Mouse (Mus musculus) testis, adult 2 months (tissue): ENCODE measurements around the gene Ckm.

Source experiments
- CTCF ChIP-seq: fragments of 200-500 bp; IDR thresholded peaks from 2 replicates; pipeline ENCODE4 v1.5.1; 2012; ENCODE audit warnings: low read depth, mild to moderate bottlenecking, inconsistent platforms, low read length, moderate library complexity; ENCODE audit not compliant: control insufficient read depth, insufficient read depth, insufficient replicate concordance
- POLR2A ChIP-seq: fragments of 200-500 bp; IDR thresholded peaks from 2 replicates; pipeline ENCODE4 v1.6.1; 2012; ENCODE audit warnings: low read depth, mild to moderate bottlenecking, inconsistent platforms, low read length, moderate library complexity; ENCODE audit not compliant: control insufficient read depth

DNA sequence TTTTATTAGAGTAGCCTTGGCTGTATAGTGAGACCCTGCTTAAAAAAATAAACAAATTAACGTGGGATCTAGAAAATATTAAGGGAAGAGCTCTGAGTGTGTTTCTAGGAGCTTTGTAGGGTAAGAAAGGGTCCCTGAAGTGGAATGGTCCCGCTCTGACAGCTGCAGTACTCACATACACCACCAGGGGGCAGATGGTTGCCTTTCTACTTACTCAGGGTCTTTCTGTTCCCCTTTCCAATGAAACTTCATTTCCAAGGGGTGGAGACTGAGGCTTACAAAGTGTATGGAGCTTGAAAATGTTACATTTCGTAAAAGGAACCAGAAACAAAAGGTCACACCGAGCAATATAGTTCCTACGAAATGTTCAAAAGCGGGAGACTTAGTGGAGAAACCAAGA, 56.9 kb downstream of the Ckm start:
- TF ChIP-seq POLR2A (no peak), CTCF (peak; percentile 75; the same call in 1 of the 2 replicates)
